Mouse (Mus musculus): ENCODE results near the gene Phyhd1.

DNA sequence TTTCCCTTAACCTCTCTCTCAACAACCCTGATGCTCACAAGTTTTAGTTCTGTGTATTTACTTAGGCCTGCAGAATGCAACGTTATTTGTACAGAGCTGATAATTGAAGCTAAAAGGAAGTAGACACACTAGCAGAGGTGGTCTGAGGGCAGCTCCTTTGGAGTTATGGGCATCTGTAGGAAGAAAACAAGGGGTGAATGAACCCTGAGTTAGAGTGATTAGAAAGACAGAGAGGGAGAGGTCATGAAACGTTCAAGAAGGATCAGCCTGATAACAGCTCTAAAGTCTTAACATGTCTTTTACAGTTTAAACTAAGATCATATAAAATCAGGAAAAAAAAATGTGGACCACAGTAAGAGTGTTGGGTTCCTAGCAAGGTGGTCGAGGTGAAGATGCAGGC is 43.3 kb downstream of the Phyhd1 start:
- TF ChIP-seq CTCF (IDR thresholded peaks at IDR 0.05; ENCODE audit: low read depth) (no peak), EP300 (optimal IDR thresholded peaks at IDR 0.05) (no peak)
